Mouse (Mus musculus) hindbrain, embryonic 11.5 days (tissue): ENCODE measurements around the gene Gm5148. TPM values are rescaled to one million over a fixed set of nuclear protein-coding genes. Genes with fewer than 3 reads are reported as not detected.

ENCODE experiments used
- ATAC-seq: fragments of 200-750 bp; cut with Nextera tagmentation; 2 replicates; pipeline ENCODE4 v1.8.0; 2017; ENCODE audit warnings: mild to moderate bottlenecking, moderate TSS enrichment, moderate library complexity; ENCODE audit not compliant: low FRiP score
- DNase-seq: peaks from one replicate; pipeline ENCODE4 v3.0.0-alpha.2; 2015; ENCODE audit warnings: low spot score
- H3K27ac ChIP-seq: fragments of 300-500 bp; sonication (generic); 2 replicates; pipeline ENCODE4 v1.5.1; 2014; ENCODE audit warnings: mild to moderate bottlenecking, low read depth, low read length
- H3K27me3 ChIP-seq: fragments of 300-500 bp; sonication (generic); 2 replicates; pipeline ENCODE4 v1.6.1; 2014; ENCODE audit warnings: mild to moderate bottlenecking, low read length, moderate library complexity, mixed read lengths; ENCODE audit not compliant: control insufficient read depth, insufficient read depth
- H3K36me3 ChIP-seq: fragments of 300-500 bp; sonication (generic); 2 replicates; pipeline ENCODE4 v1.6.1; 2014; ENCODE audit warnings: mild to moderate bottlenecking, low read length, moderate library complexity, mixed read lengths; ENCODE audit not compliant: control insufficient read depth, insufficient read depth
- H3K4me1 ChIP-seq: fragments of 300-500 bp; sonication (generic); replicated peaks from 2 replicates; pipeline ENCODE4 v1.6.1; 2014; ENCODE audit warnings: low read length, mixed read lengths; ENCODE audit not compliant: control insufficient read depth, insufficient read depth
- H3K4me2 ChIP-seq: fragments of 300-500 bp; sonication (generic); replicated peaks from 2 replicates; pipeline ENCODE4 v1.6.1; 2014; ENCODE audit warnings: mild to moderate bottlenecking, low read depth, low read length
- H3K4me3 ChIP-seq: fragments of 300-500 bp; sonication (generic); 2 replicates; pipeline ENCODE4 v1.5.1; 2014; ENCODE audit warnings: low read depth, low read length
- H3K9ac ChIP-seq: fragments of 300-500 bp; sonication (generic); 2 replicates; pipeline ENCODE4 v1.6.1; 2014; ENCODE audit warnings: low read depth, low read length
- H3K9me3 ChIP-seq: fragments of 300-500 bp; sonication (generic); 2 replicates; pipeline ENCODE4 v1.6.1; 2016; ENCODE audit warnings: low read length; ENCODE audit not compliant: control insufficient read depth
- WGBS: fragments of 180-500 bp; shearing (Covaris S2); extraction: QIAGEN DNeasy Blood & Tissue Kit; methylation state at CpG from one replicate; pipeline ENCODE4 v1.1.7; 2014; 5-methylcytosine and 5-hydroxymethylcytosine counted together
- polyA plus RNA-seq: library from polyadenylated mRNA; unstranded; fragments of >200 nt; fragmentation: Nextera tagmentation; extraction: Ambion mirVana; gene quantifications from 2 replicates; pipeline ENCODE4 v1.2.1, GENCODE M21; 2014

Gm5148 gene
- polyA plus RNA-seq, 1 experiment from 2014 or later, result 2.9 TPM

DNA sequence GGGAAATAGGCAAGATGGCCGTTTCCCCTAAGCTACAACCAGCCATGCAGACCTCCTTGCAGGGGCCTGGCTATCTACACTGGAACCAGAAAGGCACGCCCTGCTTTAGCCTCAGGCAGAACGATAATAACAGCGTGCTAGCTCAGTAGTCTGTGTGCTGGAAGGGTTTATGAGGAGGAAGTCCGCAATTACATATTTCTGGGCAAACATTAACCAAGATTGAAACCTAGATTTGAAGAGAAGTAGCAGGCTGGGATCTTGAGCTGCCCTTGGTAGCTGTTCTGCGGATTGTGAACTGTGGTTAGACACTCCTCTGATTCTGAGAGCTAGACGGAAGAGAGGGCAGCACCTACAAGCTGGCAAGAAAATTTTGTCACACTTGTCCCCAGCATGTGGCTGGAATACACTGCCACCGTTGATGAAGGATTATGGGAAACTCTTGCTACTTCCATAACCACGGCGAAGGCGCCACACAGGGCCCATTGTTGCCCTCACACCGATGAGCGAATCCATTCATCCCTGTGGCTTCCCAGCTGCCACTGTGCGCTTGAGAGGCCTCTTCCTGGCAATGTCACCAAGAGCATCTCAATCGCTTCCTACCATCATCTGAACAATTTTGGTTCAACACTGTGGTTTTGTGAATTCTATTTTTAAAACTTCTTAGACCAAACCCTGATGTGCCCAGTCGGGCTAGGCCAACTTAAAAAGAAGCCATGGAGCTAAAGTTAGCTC is 23.9 kb upstream of the Gm5148 start:
- Histone ChIP-seq H3K9me3 (no peaks in the 10 kb centered on the region), H3K27me3 (no peaks in the 10 kb centered on the region), H3K4me1 (no peaks in the 10 kb centered on the region), H3K9ac (no peak overlapping the region), H3K4me2 (no peak overlapping the region), H3K36me3 (no peaks in the 10 kb centered on the region), H3K27ac (no peak overlapping the region), H3K4me3 (no peak overlapping the region)
- WGBS, result 87% methylated on average over 16 of the region's 16 CpGs
- ATAC-seq (no peak), DNase-seq (no peak)

DNA sequence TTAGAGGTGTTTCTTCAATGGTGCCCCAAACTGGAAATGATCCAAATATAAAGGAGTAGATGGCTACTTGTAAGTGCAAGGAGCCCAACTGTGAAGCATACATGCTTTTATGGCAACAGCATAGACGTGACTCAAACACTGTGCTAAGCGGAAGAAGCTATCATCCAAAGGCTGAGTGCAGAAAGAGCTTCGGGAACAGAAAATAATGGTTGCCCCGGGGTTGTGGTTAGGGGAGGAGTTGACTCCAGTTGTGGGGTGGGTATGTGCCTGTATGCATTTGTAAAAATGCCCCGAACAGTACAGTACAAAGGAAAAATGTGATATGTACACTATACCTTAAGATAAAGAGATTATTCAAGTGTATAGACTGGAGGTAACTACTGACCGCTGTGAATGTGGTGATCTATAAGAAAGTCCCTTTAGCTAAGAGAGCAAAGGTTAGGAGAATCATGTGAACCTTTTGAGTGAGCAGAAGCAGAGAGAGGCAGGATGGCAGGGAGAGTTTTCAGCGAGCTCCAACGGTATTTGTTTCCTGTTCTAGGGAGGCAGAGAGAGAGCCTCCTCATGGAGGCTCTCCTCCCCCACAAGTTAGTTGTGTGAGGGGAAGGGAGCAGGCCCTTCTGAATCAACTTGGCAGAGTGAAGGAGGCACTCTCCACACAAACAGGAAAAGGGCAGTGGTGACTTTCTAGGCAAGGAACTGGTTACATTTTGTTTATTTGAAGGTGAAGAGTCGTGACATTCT is 23.1 kb upstream of the Gm5148 start:
- no peaks in the 10 kb centered on the region for H3K36me3 ChIP-seq
- ATAC-seq, result no peak

GRCm38 (mm10) chr3:37744050-37744449 is 19.8 kb upstream of the Gm5148 start:
- Histone ChIP-seq H3K9me3 (no peaks in the 10 kb centered on the region), H3K27ac (no peak overlapping the region), H3K4me2 (no peak overlapping the region), H3K4me3 (no peak overlapping the region), H3K27me3 (no peaks in the 10 kb centered on the region), H3K36me3 (no peaks in the 10 kb centered on the region), H3K9ac (no peak overlapping the region), H3K4me1 (no peaks in the 10 kb centered on the region)
- DNase-seq, result no peak
- ATAC-seq, result no peak
- WGBS, result 91% methylated on average over 2 of the region's 2 CpGs

More for the DNA sequence above, 23.1 kb upstream of the Gm5148 start:
- Histone ChIP-seq H3K4me2 (no peak overlapping the region), H3K9ac (no peak overlapping the region), H3K4me3 (no peak overlapping the region), H3K27me3 (no peaks in the 10 kb centered on the region), H3K27ac (no peak overlapping the region), H3K9me3 (no peaks in the 10 kb centered on the region), H3K4me1 (no peaks in the 10 kb centered on the region)
- DNase-seq, result no peak
- 83% methylated on average over 9 of the region's 9 CpGs for WGBS

- H3K4me2 ChIP-seq, result no peak overlapping the region
- H3K27me3 ChIP-seq, result no peaks in the 10 kb centered on the region
- H3K4me3 ChIP-seq, result no peak overlapping the region
- H3K36me3 ChIP-seq, result no peaks in the 10 kb centered on the region
- ATAC-seq, result no peak
- no peaks in the 10 kb centered on the region for H3K9me3 ChIP-seq
- no peaks in the 10 kb centered on the region for H3K4me1 ChIP-seq
- WGBS, result 91% methylated on average over 7 of the region's 7 CpGs
- H3K27ac ChIP-seq, result no peak overlapping the region
- no peak for DNase-seq
- H3K9ac ChIP-seq, result no peak overlapping the region
Observed at GRCm38 (mm10) chr3:37739996-37740395, 15.7 kb upstream of the Gm5148 start.

- H3K27ac ChIP-seq, result no peak overlapping the region
- no peak overlapping the region for H3K4me3 ChIP-seq
- no peaks in the 10 kb centered on the region for H3K36me3 ChIP-seq
- 89% methylated on average over 17 of the region's 17 CpGs for WGBS
- DNase-seq, result no peak
- H3K9me3 ChIP-seq, result no peaks in the 10 kb centered on the region
- H3K4me2 ChIP-seq, result no peak overlapping the region
- no peak for ATAC-seq
- no peak overlapping the region for H3K9ac ChIP-seq
- H3K27me3 ChIP-seq, result no peaks in the 10 kb centered on the region
- no peaks in the 10 kb centered on the region for H3K4me1 ChIP-seq
Observed at GRCm38 (mm10) chr3:37738171-37738950, 14.1 kb upstream of the Gm5148 start.

- no peak overlapping the region for H3K27ac ChIP-seq
- ATAC-seq (no peak), DNase-seq (no peak)
- no peaks in the 10 kb centered on the region for H3K27me3 ChIP-seq
- no peaks in the 10 kb centered on the region for H3K9me3 ChIP-seq
- H3K36me3 ChIP-seq, result no peaks in the 10 kb centered on the region
- H3K9ac ChIP-seq, result no peak overlapping the region
- WGBS, result 66% methylated on average over 6 of the region's 6 CpGs
- no peak overlapping the region for H3K4me3 ChIP-seq
- H3K4me2 ChIP-seq, result no peak overlapping the region
- H3K4me1 ChIP-seq, result no peaks in the 10 kb centered on the region
Observed at GRCm38 (mm10) chr3:37737407-37737806, 13.1 kb upstream of the Gm5148 start.

- ATAC-seq, result no peak
- Histone ChIP-seq H3K36me3 (no peaks in the 10 kb centered on the region), H3K4me3 (no peak overlapping the region), H3K9me3 (no peaks in the 10 kb centered on the region), H3K4me2 (no peak overlapping the region), H3K27me3 (no peaks in the 10 kb centered on the region), H3K9ac (no peak overlapping the region), H3K27ac (no peak overlapping the region), H3K4me1 (no peaks in the 10 kb centered on the region)
- 79% methylated on average over 6 of the region's 6 CpGs for WGBS
- no peak for DNase-seq
Observed at GRCm38 (mm10) chr3:37735166-37735565, 10.9 kb upstream of the Gm5148 start.

DNA sequence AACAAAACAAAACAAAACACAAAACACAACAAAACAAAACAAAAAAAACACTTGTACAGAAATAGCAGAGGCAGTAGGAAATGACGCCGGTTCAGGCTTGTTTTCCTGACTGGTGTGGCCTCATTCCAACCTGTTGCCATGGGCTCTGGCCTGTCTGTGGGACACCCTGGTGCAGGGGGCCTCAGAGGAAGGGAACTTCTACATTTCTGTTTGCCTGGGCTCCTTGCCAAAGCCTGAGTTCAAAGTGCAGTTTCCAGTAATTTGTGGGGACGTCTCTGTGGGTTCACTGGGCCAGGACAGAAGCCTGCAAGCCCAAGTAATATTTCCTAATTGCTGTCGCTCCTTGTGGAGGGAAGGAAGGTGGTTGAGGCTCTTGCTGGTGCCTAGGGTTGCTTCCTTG is 4.9 kb upstream of the Gm5148 start:
- no peak overlapping the region for H3K4me2 ChIP-seq
- 55% methylated on average over 4 of the region's 4 CpGs for WGBS
- H3K4me3 ChIP-seq, result no peak overlapping the region
- H3K36me3 ChIP-seq, result no peaks in the 10 kb centered on the region
- H3K9me3 ChIP-seq, result no peaks in the 10 kb centered on the region
- peaks cover 5% of the 10 kb centered on the region; the same call in 1 of the 2 replicates for H3K4me1 ChIP-seq
- no peak for ATAC-seq
- peaks cover 4% of the 10 kb centered on the region; the same call in 1 of the 2 replicates for H3K27me3 ChIP-seq
- H3K9ac ChIP-seq, result no peak overlapping the region
- peak; percentile 27 for DNase-seq
- no peak overlapping the region for H3K27ac ChIP-seq
